Comparison of ENCODE assay signal across 13 mouse cellular contexts in genomic region chr17:80792605-80793004, GRCm38 (mm10).
"Had no signal": no experiment of that assay in that cellular context is flagged by ENCODE, and none has a peak within 500 bp of the region (broad histone marks: within the 10 kb centered on the region; RNA-seq: fewer than 3 reads in every experiment).

No protein-coding gene starts in this region.

- H3K9me3 ChIP-seq: intestine, embryonic 15.5 days; kidney, embryonic 15.5 days; limb, embryonic 12.5 days; limb, embryonic 15.5 days; lung, embryonic 15.5 days had no signal

- H3K27ac ChIP-seq: intestine, embryonic 15.5 days; kidney, embryonic 15.5 days; limb, embryonic 12.5 days; limb, embryonic 15.5 days; liver, embryonic 14.5 days; lung, embryonic 15.5 days had no signal

- H3K9ac ChIP-seq: intestine, embryonic 15.5 days; kidney, embryonic 15.5 days; limb, embryonic 12.5 days; limb, embryonic 15.5 days; liver, embryonic 14.5 days; lung, embryonic 15.5 days had no signal

- H3K27me3 ChIP-seq: intestine, embryonic 15.5 days; kidney, embryonic 15.5 days; limb, embryonic 12.5 days; limb, embryonic 15.5 days; lung, embryonic 15.5 days had no signal

- ATAC-seq: intestine, embryonic 15.5 days had no signal

- H3K4me3 ChIP-seq: intestine, embryonic 15.5 days; kidney, embryonic 15.5 days; limb, embryonic 12.5 days; limb, embryonic 15.5 days; lung, embryonic 15.5 days had no signal

- H3K4me1 ChIP-seq: intestine, embryonic 15.5 days had no signal

- DNase-seq: kidney, adult 11 months; kidney, postnatal 14 days; left cerebral cortex, postnatal 4 days; lung, postnatal 4 days; midbrain, embryonic 14.5 days; thymus, postnatal 25 days had no signal

- H3K4me2 ChIP-seq: intestine, embryonic 15.5 days; kidney, embryonic 15.5 days; limb, embryonic 12.5 days; limb, embryonic 15.5 days; lung, embryonic 15.5 days; midbrain, embryonic 11.5 days had no signal

- H3K36me3 ChIP-seq: intestine, embryonic 15.5 days; kidney, embryonic 15.5 days; limb, embryonic 12.5 days; limb, embryonic 15.5 days; lung, embryonic 15.5 days had no signal
